ENCODE assay signal across 12 mouse cellular contexts in the genomic region with DNA sequence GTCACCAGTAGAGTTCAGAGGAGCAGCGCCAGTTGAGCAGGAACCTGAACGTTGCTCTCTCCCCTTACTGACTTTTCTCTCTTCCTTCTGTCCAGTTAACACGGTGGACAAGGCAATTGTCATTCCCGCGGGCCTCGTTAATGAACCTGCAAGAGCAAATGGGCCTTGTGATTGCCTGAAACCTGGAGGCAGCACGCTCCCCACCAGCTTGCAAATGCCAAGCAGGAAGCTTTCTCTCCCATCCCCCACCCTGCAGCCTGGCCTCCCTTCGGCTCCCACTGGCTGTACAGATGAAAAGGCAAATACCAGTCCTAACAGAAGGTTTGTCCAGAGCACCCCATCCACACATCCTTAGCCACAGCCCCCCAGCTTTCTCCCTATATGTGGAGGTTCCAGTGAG.
A peak's percentile ranks its signal among the peaks of the same experiment; 100 is the strongest.
DNase-seq lines count a peak whose midpoint lies in the region; ATAC-seq and TF ChIP-seq lines count a peak whose summit lies in the region.
"Had no signal": no experiment of that assay in that cellular context is flagged by ENCODE, and none has a peak within 500 bp of the region (broad histone marks: within the 10 kb centered on the region; RNA-seq: fewer than 3 reads in every experiment).

No protein-coding gene starts in this region.

- no peak for ATAC-seq in cerebellum, adult (ENCODE audit: insufficient number of reproducible peaks, low FRiP score, low TSS enrichment)
- ATAC-seq in midbrain, postnatal 0 days (ENCODE audit: low FRiP score), result no peak
- ATAC-seq in erythroid progenitor cell, adult 5-6 weeks (replicated peaks; ENCODE audit: low FRiP score, poor library complexity, severe bottlenecking), result no peak
- ATAC-seq: inflammation-experienced regulatory T-cells, adult 6 months had no signal

- no peak overlapping the region for H3K9ac ChIP-seq in midbrain, postnatal 0 days (replicated peaks; ENCODE audit: low read length, poor library complexity, severe bottlenecking)
- H3K9ac ChIP-seq: limb, embryonic 12.5 days had no signal

- WGBS in embryonic facial prominence, embryonic 10.5 days, result 20% methylated on average over 8 of the region's 8 CpGs
- WGBS in midbrain, postnatal 0 days, result 30% methylated on average over 8 of the region's 8 CpGs

- H3K36me3 ChIP-seq in embryonic facial prominence, embryonic 10.5 days (replicated peaks), result no peaks in the 10 kb centered on the region
- H3K36me3 ChIP-seq in midbrain, postnatal 0 days (ENCODE audit: insufficient read depth, low read length), result no peaks in the 10 kb centered on the region
- H3K36me3 ChIP-seq: limb, embryonic 12.5 days had no signal

- no peak for TF ChIP-seq CTCF in midbrain, postnatal 0 days (IDR thresholded peaks at IDR 0.05)

- H3K27ac ChIP-seq in embryonic facial prominence, embryonic 10.5 days (replicated peaks), result no peak overlapping the region
- no peak overlapping the region for H3K27ac ChIP-seq in midbrain, postnatal 0 days (ENCODE audit: low read depth, low read length)
- H3K27ac ChIP-seq: limb, embryonic 12.5 days had no signal

- no peak overlapping the region for H3K4me3 ChIP-seq in embryonic facial prominence, embryonic 10.5 days
- H3K4me3 ChIP-seq in midbrain, postnatal 0 days (ENCODE audit: low read depth, low read length), result no peak overlapping the region
- H3K4me3 ChIP-seq: limb, embryonic 12.5 days; megakaryocyte, embryonic 14.5 days had no signal

- DNase-seq in cerebellum, postnatal 10 days, result peak; percentile 57 to 62
- DNase-seq in kidney, postnatal 4 days, result peak; percentile 47 to 64
- DNase-seq in kidney, adult 11 months, result no peak
- peak; percentile 41 for DNase-seq in embryonic facial prominence, embryonic 10.5 days (ENCODE audit: low spot score)
- peak; percentile 22 for DNase-seq in midbrain, postnatal 0 days (ENCODE audit: low spot score)
- no peak for DNase-seq in urinary bladder, postnatal 14 days (ENCODE audit: low spot score)
- DNase-seq: lung, adult 18-20 months had no signal

- H3K9me3 ChIP-seq in embryonic facial prominence, embryonic 10.5 days, result no peaks in the 10 kb centered on the region
- no peaks in the 10 kb centered on the region for H3K9me3 ChIP-seq in midbrain, postnatal 0 days (ENCODE audit: low read length)
- H3K9me3 ChIP-seq: limb, embryonic 12.5 days; megakaryocyte, embryonic 14.5 days had no signal

- H3K4me2 ChIP-seq in midbrain, postnatal 0 days (ENCODE audit: low read depth, low read length, poor library complexity, severe bottlenecking), result no peak overlapping the region
- H3K4me2 ChIP-seq: limb, embryonic 12.5 days had no signal

- H3K27me3 ChIP-seq in embryonic facial prominence, embryonic 10.5 days (replicated peaks; ENCODE audit: low read depth, poor library complexity, severe bottlenecking), result peaks cover 100% of the 10 kb centered on the region
- H3K27me3 ChIP-seq in midbrain, postnatal 0 days (ENCODE audit: insufficient read depth, low read length), result peaks cover 3% of the 10 kb centered on the region; the same call in 1 of the 2 replicates

- peaks cover 17% of the 10 kb centered on the region for H3K4me1 ChIP-seq in embryonic facial prominence, embryonic 10.5 days
- no peaks in the 10 kb centered on the region for H3K4me1 ChIP-seq in midbrain, postnatal 0 days (ENCODE audit: insufficient read depth, low read length)

Comparison
In these comparisons a context has a peak if more than half of its experiments do, and no peak if none do; other contexts are left out.
1. DNase-seq: peak in cerebellum, postnatal 10 days (2 of 2), kidney, postnatal 4 days (2 of 2), embryonic facial prominence, embryonic 10.5 days (single experiment) and midbrain, postnatal 0 days (single experiment); none in kidney, adult 11 months (single experiment) and urinary bladder, postnatal 14 days (single experiment).